Mouse (Mus musculus): ENCODE results near the gene Eogt.
A peak's percentile ranks its signal among the peaks of the same experiment; 100 is the strongest.

Eogt gene

GRCm38 (mm10) chr6:97106106-97106505 lies 42.9 kb downstream of the Eogt start:
- no peak for DNase-seq (ENCODE audit: low spot score in 2 of 2)

GRCm38 (mm10) chr6:97104264-97104852 lies 44.6 kb downstream of the Eogt start:
- no peak for DNase-seq (ENCODE audit: low spot score in 2 of 2)

GRCm38 (mm10) chr6:97101958-97102702 lies 46.9 kb downstream of the Eogt start:
- DNase-seq (ENCODE audit: low spot score in 2 of 2): peak in 1 of 2 experiments; percentile 28

GRCm38 (mm10) chr6:97101190-97101957 lies 47.6 kb downstream of the Eogt start:
- DNase-seq (ENCODE audit: low spot score in 2 of 2): no peak

GRCm38 (mm10) chr6:97082336-97082735 lies 66.6 kb downstream of the Eogt start:
- no peak for DNase-seq (ENCODE audit: low spot score in 2 of 2)

GRCm38 (mm10) chr6:97080016-97080415 lies 69.0 kb downstream of the Eogt start:
- DNase-seq (ENCODE audit: low spot score in 2 of 2): no peak

GRCm38 (mm10) chr6:97060074-97060681 lies 88.8 kb downstream of the Eogt start, which contains the start of gene Fam19a4:
Gene Fam19a4, minus strand, starts transcription at chr6:97060413.
- peak; percentile 36 to 47 for DNase-seq (ENCODE audit: low spot score in 2 of 2)
